Mouse (Mus musculus): Measurements from ENCODE around the gene Hdac5. TPM values are rescaled to one million over a fixed set of nuclear protein-coding genes. Genes with fewer than 3 reads are reported as not detected.

Gene Hdac5
- polyA plus RNA-seq, 1 experiment from 2014 or later = 45.4 TPM

DNA sequence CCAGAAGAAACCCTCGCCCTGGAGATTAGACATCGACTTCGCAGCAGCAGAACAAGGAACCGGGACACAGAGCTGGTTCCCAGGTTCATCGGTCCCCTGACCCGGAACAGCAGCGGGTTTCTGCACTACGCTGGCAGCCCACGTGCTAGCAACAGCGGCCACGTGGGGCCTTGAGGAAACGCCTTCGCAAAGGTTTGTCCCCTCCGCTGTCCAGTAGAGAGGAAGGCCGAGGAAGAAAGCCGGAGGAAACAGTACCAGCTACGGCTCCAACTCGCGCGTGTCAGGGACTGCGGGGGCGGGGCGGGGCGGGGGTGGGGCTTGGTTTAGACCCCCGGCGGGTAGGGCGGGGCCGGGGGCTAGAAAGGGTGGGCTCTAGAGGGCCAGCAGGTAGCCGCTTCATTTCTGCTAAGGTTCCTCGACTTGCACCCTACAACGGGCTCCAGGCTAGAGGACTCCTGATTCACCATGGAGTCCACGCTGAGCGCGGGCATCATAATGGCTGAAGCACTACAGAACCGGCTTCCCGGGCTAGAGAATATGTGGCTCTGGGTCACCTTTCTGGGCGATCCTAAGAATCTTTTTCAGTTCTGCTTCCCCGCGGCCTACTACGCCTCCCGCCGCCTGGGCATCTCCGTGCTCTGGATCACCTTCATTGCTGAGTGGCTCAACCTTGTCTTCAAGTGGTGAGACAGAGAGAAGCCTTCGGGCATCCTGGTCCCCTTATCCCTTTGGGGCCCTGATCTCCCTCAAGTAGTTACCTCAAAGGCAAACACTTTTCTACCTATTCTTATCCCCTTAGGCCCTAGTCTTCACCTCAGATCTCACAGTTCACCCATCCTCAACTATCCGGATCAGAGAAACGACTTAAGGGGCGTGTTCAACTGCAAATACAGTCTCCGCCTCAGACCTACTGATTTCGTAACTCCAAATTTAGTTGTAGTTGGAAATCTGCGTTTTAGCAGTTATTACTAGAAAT, 40.2 kb downstream of the Hdac5 start, which contains the start of gene G6pc3:
Gene G6pc3, plus strand, starts transcription at position 160 of the 976 bp plus-strand sequence.
- Histone ChIP-seq H3K36me3 (ENCODE audit: control insufficient read depth, insufficient read depth, low read length) (peaks cover 23% of the 10 kb centered on the region), H3K4me1 (replicated peaks; ENCODE audit: control insufficient read depth, insufficient read depth, low read length) (peaks cover 17% of the 10 kb centered on the region), H3K9ac (ENCODE audit: low read length) (peak within 1 kb of the TSS; percentile 64), H3K9me3 (ENCODE audit: control insufficient read depth, low read length) (no peaks in the 10 kb centered on the region), H3K4me3 (ENCODE audit: low read depth, low read length) (peak within 1 kb of the TSS; percentile 59), H3K27ac (ENCODE audit: low read depth) (peak within 1 kb of the TSS; percentile 51), H3K27me3 (replicated peaks; ENCODE audit: control insufficient read depth, insufficient read depth, low read length) (no peaks in the 10 kb centered on the region), H3K4me2 (ENCODE audit: low read length) (peak within 1 kb of the TSS; percentile 93)
- ATAC-seq (replicated peaks; ENCODE audit: low FRiP score, low TSS enrichment, low read depth) (peak; percentile 74), DNase-seq (ENCODE audit: low spot score) (peak; percentile 89)
- WGBS = 2% methylated on average over 46 of the region's 50 CpGs

DNA sequence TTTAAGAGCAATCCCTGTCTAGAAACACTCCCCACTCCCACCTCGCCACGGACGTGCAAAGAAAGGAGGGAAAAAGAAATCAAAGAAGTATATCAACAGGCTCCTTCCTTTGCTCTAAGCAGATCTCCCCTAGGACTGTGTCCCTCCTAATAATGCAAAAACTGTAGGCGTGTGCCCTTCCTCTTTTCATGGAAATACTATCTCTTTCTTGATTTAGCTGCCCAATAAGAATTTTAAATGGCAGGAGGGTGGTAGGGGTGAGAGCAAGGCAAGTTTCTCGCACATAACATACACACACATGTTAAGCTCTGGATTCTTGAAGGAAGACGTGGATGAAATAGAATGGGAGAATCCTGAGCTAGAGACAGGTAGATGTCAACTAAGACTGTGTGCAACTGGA, 41.0 kb downstream of the Hdac5 start:
- no peak for DNase-seq (ENCODE audit: low spot score)
- H3K4me3 ChIP-seq (ENCODE audit: low read depth, low read length) = peak overlapping the region; percentile 59; the same call in 1 of the 2 replicates
- no peak for ATAC-seq (replicated peaks; ENCODE audit: low FRiP score, low TSS enrichment, low read depth)
- peak overlapping the region; percentile 64 for H3K9ac ChIP-seq (ENCODE audit: low read length)
- peaks cover 21% of the 10 kb centered on the region for H3K4me1 ChIP-seq (replicated peaks; ENCODE audit: control insufficient read depth, insufficient read depth, low read length)
- peak overlapping the region; percentile 51 for H3K27ac ChIP-seq (ENCODE audit: low read depth)
- peak overlapping the region; percentile 93 for H3K4me2 ChIP-seq (ENCODE audit: low read length)
- no peaks in the 10 kb centered on the region for H3K27me3 ChIP-seq (replicated peaks; ENCODE audit: control insufficient read depth, insufficient read depth, low read length)
- H3K36me3 ChIP-seq (ENCODE audit: control insufficient read depth, insufficient read depth, low read length) = peaks cover 15% of the 10 kb centered on the region; the same call in 1 of the 2 replicates
- WGBS = 72% methylated on average over 6 of the region's 6 CpGs
- no peaks in the 10 kb centered on the region for H3K9me3 ChIP-seq (ENCODE audit: control insufficient read depth, low read length)

DNA sequence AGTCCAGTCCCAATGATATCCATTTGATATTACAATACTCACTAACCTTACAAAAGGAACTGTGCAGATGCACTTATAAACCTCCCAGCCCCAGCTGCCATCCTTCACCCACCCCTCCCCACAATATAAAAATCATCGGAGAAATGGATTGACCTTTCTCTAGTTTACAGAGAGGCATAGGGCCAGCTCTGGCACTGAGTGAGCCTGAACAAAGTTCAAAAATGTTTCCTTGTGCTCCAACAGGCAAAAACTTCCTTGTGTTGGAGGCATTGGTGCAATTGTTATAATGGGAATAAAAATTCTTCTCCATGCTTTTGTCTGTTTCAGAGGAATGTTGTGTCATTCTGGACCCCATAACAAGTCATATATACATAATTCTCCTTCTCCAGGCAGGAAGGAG, 43.7 kb downstream of the Hdac5 start:
- Histone ChIP-seq H3K27ac (ENCODE audit: low read depth) (no peak overlapping the region), H3K36me3 (ENCODE audit: control insufficient read depth, insufficient read depth, low read length) (peaks cover 16% of the 10 kb centered on the region), H3K4me3 (ENCODE audit: low read depth, low read length) (no peak overlapping the region), H3K4me1 (replicated peaks; ENCODE audit: control insufficient read depth, insufficient read depth, low read length) (peaks cover 28% of the 10 kb centered on the region), H3K27me3 (replicated peaks; ENCODE audit: control insufficient read depth, insufficient read depth, low read length) (no peaks in the 10 kb centered on the region), H3K9me3 (ENCODE audit: control insufficient read depth, low read length) (no peaks in the 10 kb centered on the region), H3K4me2 (ENCODE audit: low read length) (no peak overlapping the region), H3K9ac (ENCODE audit: low read length) (no peak overlapping the region)
- no peak for ATAC-seq (replicated peaks; ENCODE audit: low FRiP score, low TSS enrichment, low read depth)
- WGBS = 63% methylated on average over 1 of the region's 1 CpGs
- no peak for DNase-seq (ENCODE audit: low spot score)

DNA sequence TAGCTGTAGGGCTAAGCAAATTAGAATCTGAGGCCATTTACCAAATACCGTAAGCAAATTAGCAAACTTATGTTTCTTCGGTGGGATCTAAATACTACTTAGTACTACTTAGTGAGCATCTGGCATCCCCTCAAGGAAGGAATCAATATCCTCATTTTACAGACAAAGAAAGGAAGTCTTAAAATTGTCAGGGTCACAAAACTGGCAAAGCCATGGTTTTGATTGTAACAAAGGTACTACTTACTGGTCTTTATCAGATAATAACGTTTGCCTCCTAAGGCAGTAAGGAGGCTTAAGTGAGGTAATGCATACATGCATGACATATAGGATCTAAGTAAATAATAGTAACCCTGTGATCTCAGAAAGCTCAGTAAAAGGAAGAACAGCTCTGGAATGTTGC, 44.3 kb downstream of the Hdac5 start:
- Histone ChIP-seq H3K9ac (ENCODE audit: low read length) (no peak overlapping the region), H3K4me1 (replicated peaks; ENCODE audit: control insufficient read depth, insufficient read depth, low read length) (peaks cover 23% of the 10 kb centered on the region), H3K9me3 (ENCODE audit: control insufficient read depth, low read length) (no peaks in the 10 kb centered on the region), H3K4me3 (ENCODE audit: low read depth, low read length) (peak overlapping the region; percentile 96), H3K27ac (ENCODE audit: low read depth) (peak overlapping the region; percentile 93), H3K36me3 (ENCODE audit: control insufficient read depth, insufficient read depth, low read length) (peaks cover 21% of the 10 kb centered on the region), H3K27me3 (replicated peaks; ENCODE audit: control insufficient read depth, insufficient read depth, low read length) (no peaks in the 10 kb centered on the region), H3K4me2 (ENCODE audit: low read length) (peak overlapping the region; percentile 81)
- DNase-seq (ENCODE audit: low spot score) = no peak
- 45% methylated on average over 3 of the region's 3 CpGs for WGBS
- ATAC-seq (replicated peaks; ENCODE audit: low FRiP score, low TSS enrichment, low read depth) = no peak

DNA sequence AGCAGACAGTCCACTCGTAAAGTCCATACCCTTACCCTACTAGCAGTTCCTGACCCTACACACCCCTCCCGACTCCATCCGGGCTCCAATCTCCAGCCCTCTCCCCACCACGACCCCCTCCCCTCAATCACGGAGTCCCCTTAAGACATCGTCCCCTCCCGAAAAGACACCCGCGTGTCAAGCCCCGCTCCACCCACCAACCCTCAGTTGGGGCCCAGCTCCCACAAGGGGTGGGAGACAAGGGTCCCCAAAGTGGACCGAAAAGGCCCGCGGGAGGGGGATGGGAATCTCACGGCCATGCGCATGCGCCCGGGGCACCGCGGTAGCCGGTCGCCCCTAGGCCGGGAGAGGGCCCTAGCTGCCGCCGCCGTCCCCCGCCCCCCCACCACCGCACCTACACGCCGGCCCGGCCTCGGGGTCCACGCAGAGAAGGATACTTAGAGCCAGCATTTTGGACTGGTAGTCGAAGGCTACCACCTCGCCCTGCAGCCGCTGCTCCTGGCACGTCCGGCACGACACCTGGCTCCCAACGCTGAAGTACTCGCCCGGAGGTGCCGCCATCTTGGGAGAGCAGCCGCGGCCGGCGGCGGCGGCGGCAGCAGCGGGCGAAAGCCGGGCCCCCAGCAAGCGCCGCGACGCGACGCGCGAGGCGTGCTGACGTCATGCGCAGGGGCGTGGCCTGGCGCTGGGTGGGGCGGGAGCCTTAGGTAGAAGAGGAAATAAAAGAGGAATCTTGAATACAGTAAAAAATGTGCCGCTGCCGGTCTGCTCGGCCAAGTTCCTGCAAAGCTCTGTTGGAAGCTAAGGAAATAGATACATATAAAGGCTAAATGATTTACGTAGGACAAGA, 45.1 kb downstream of the Hdac5 start, which contains the start of gene Lsm12:
Gene Lsm12, minus strand, starts transcription at position 651 of the 850 bp plus-strand sequence.
- peak within 1 kb of the TSS; percentile 81 for H3K4me2 ChIP-seq (ENCODE audit: low read length)
- peaks cover 17% of the 10 kb centered on the region for H3K4me1 ChIP-seq (replicated peaks; ENCODE audit: control insufficient read depth, insufficient read depth, low read length)
- WGBS = under 1% methylated on average over 65 of the region's 70 CpGs
- H3K27me3 ChIP-seq (replicated peaks; ENCODE audit: control insufficient read depth, insufficient read depth, low read length) = no peaks in the 10 kb centered on the region
- peak within 1 kb of the TSS; percentile 96 for H3K4me3 ChIP-seq (ENCODE audit: low read depth, low read length)
- DNase-seq (ENCODE audit: low spot score) = peak; percentile 98
- H3K9me3 ChIP-seq (ENCODE audit: control insufficient read depth, low read length) = no peaks in the 10 kb centered on the region
- H3K27ac ChIP-seq (ENCODE audit: low read depth) = peak within 1 kb of the TSS; percentile 93
- peak; percentile 82 for ATAC-seq (replicated peaks; ENCODE audit: low FRiP score, low TSS enrichment, low read depth)
- H3K9ac ChIP-seq (ENCODE audit: low read length) = peak within 1 kb of the TSS; percentile 91
- H3K36me3 ChIP-seq (ENCODE audit: control insufficient read depth, insufficient read depth, low read length) = peaks cover 25% of the 10 kb centered on the region

DNA sequence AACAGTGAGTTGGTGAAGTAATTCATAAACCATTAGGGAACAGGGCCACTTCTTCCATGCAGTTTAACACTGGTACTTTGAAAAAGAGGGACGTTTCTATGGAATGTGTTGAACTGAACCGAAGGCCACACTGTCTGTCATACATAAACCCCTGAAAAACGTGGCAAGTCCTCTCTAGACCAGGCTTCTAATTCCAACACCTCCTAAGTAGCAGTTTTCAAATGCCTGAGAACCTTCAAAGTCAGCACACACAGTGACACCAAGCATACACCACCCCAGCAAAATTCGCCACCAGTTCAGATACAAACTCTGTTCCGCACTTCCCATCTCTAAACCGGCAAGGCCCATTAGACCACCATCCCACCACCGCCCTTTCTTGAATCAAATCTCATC, 45.7 kb downstream of the Hdac5 start:
- Histone ChIP-seq H3K4me2 (ENCODE audit: low read length) (peak overlapping the region; percentile 81), H3K4me1 (replicated peaks; ENCODE audit: control insufficient read depth, insufficient read depth, low read length) (peaks cover 17% of the 10 kb centered on the region), H3K9me3 (ENCODE audit: control insufficient read depth, low read length) (no peaks in the 10 kb centered on the region), H3K4me3 (ENCODE audit: low read depth, low read length) (peak overlapping the region; percentile 96), H3K9ac (ENCODE audit: low read length) (peak overlapping the region; percentile 91), H3K27ac (ENCODE audit: low read depth) (peak overlapping the region; percentile 93), H3K36me3 (ENCODE audit: control insufficient read depth, insufficient read depth, low read length) (peaks cover 30% of the 10 kb centered on the region), H3K27me3 (replicated peaks; ENCODE audit: control insufficient read depth, insufficient read depth, low read length) (no peaks in the 10 kb centered on the region)
- WGBS = 3% methylated on average over 7 of the region's 7 CpGs
- no peak for ATAC-seq (replicated peaks; ENCODE audit: low FRiP score, low TSS enrichment, low read depth)
- DNase-seq (ENCODE audit: low spot score) = no peak

DNA sequence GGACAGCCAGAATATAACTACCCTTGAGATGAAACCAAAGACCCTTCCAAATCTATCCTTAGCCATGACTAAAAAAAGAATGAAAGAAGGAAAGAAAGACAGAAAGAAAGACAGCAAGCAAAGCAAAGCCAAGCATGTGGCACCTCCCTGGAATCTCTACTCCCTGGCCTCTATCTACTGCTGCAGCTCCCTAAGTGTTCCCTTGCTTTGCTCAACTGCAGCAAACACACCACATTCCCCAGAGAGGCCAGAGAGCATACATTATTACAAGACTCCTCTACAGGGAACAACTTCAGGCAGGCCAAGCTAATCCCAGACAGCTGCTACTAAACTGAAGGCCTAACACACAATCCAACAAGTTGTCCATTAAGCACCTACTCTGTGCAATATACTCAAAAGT, 50.1 kb downstream of the Hdac5 start:
- ATAC-seq (replicated peaks; ENCODE audit: low FRiP score, low TSS enrichment, low read depth) = no peak

DNA sequence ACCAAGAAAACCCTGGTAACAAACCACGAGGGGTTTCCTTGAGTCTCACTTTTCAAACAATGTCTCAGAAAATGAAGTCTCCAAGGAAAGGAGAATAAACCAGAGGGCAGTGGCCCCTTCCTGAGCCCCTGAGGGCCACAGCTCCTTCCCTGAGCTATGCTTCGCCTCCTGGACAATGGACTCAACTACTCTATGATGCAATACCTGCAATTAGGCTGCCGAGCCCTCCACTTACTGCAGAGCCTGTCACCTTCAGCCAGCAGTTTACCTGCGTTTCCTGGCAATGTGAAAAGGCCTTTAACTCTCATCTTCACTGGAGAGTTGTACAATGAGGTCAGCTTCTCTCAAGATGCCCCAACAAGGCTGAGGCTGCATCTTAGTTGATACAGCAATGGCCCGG, 61.3 kb downstream of the Hdac5 start:
- no peak overlapping the region for H3K9ac ChIP-seq (ENCODE audit: low read length)
- H3K9me3 ChIP-seq (ENCODE audit: control insufficient read depth, low read length) = no peaks in the 10 kb centered on the region
- H3K4me1 ChIP-seq (replicated peaks; ENCODE audit: control insufficient read depth, insufficient read depth, low read length) = no peaks in the 10 kb centered on the region
- H3K4me2 ChIP-seq (ENCODE audit: low read length) = no peak overlapping the region
- DNase-seq (ENCODE audit: low spot score) (no peak), ATAC-seq (replicated peaks; ENCODE audit: low FRiP score, low TSS enrichment, low read depth) (no peak)
- WGBS = 72% methylated on average over 5 of the region's 5 CpGs
- no peak overlapping the region for H3K4me3 ChIP-seq (ENCODE audit: low read depth, low read length)
- no peak overlapping the region for H3K27ac ChIP-seq (ENCODE audit: low read depth)
- peaks cover 73% of the 10 kb centered on the region for H3K36me3 ChIP-seq (ENCODE audit: control insufficient read depth, insufficient read depth, low read length)
- no peaks in the 10 kb centered on the region for H3K27me3 ChIP-seq (replicated peaks; ENCODE audit: control insufficient read depth, insufficient read depth, low read length)

More for the DNA sequence above, 50.1 kb downstream of the Hdac5 start:
- DNase-seq (ENCODE audit: low spot score) = no peak
- Histone ChIP-seq H3K27ac (ENCODE audit: low read depth) (no peak overlapping the region), H3K9me3 (ENCODE audit: control insufficient read depth, low read length) (no peaks in the 10 kb centered on the region), H3K4me1 (replicated peaks; ENCODE audit: control insufficient read depth, insufficient read depth, low read length) (peaks cover 12% of the 10 kb centered on the region), H3K36me3 (ENCODE audit: control insufficient read depth, insufficient read depth, low read length) (peaks cover 67% of the 10 kb centered on the region), H3K9ac (ENCODE audit: low read length) (no peak overlapping the region), H3K27me3 (replicated peaks; ENCODE audit: control insufficient read depth, insufficient read depth, low read length) (no peaks in the 10 kb centered on the region), H3K4me3 (ENCODE audit: low read depth, low read length) (no peak overlapping the region), H3K4me2 (ENCODE audit: low read length) (no peak overlapping the region)
